Mouse (Mus musculus) bone marrow, adult 2 months (tissue): Measurements from ENCODE around the gene 4930404N11Rik. TPM values are rescaled to one million over a fixed set of nuclear protein-coding genes. Genes with fewer than 3 reads are reported as not detected.

Source experiments
- H3K27ac ChIP-seq: fragments of 200-500 bp; 2 replicates; pipeline ENCODE4 v1.5.1; 2012; ENCODE audit warnings: low read depth, mild to moderate bottlenecking, control low read depth, inconsistent platforms, low read length; ENCODE audit not compliant: control insufficient read depth, poor library complexity, insufficient read depth
- H3K4me1 ChIP-seq: fragments of 200-500 bp; 2 replicates; pipeline ENCODE4 v1.6.1; 2011; ENCODE audit warnings: low read length; ENCODE audit not compliant: control insufficient read depth, insufficient read depth
- H3K4me3 ChIP-seq: fragments of 200-500 bp; replicated peaks from 2 replicates; pipeline ENCODE3; 2011; ENCODE audit warnings: mild to moderate bottlenecking, low read depth, low read length, control low read depth; ENCODE audit not compliant: control insufficient read depth
- CTCF ChIP-seq: fragments of 200-500 bp; IDR thresholded peaks from 2 replicates; pipeline ENCODE4 v1.5.1; 2011; ENCODE audit warnings: low read length, control low read depth; ENCODE audit not compliant: control insufficient read depth, insufficient read depth
- POLR2A ChIP-seq: fragments of 200-500 bp; IDR thresholded peaks from 2 replicates; pipeline ENCODE4 v1.6.1; 2011; ENCODE audit warnings: low read depth, mild to moderate bottlenecking, control low read depth, low read length, borderline replicate concordance; ENCODE audit not compliant: control insufficient read depth
- WGBS: fragments of 180-500 bp; shearing (Covaris S2); methylation state at CpG from one replicate; pipeline ENCODE4 v1.1.7; 2018; 5-methylcytosine and 5-hydroxymethylcytosine counted together
- polyA plus RNA-seq: library from polyadenylated mRNA; stranded (reverse); fragments of >200 nt; gene quantifications from 2 replicates; pipeline ENCODE4 v1.2.4, GENCODE M21; 2011; ENCODE audit warnings: low replicate concordance; ENCODE audit not compliant: missing spikeins, insufficient read depth, insufficient read length

4930404N11Rik gene
- polyA plus RNA-seq, 1 experiment = 12.3 TPM

GRCm38 (mm10) chr10:81366477-81367206, 1.0 kb upstream of the 4930404N11Rik start:
- peak overlapping the region; percentile 45; the same call in 1 of the 2 replicates for H3K27ac ChIP-seq
- WGBS = 60% methylated on average over 6 of the region's 6 CpGs
- peaks cover 7% of the 10 kb centered on the region for H3K4me1 ChIP-seq
- no peak overlapping the region for H3K4me3 ChIP-seq
- no peak for TF ChIP-seq POLR2A
- no peak for TF ChIP-seq CTCF

GRCm38 (mm10) chr10:81365073-81365472, 543 bp downstream of the 4930404N11Rik start:
- TF ChIP-seq POLR2A = no peak
- TF ChIP-seq CTCF = no peak
- 72% methylated on average over 4 of the region's 4 CpGs for WGBS
- H3K4me3 ChIP-seq = no peak overlapping the region
- H3K4me1 ChIP-seq = peaks cover 7% of the 10 kb centered on the region
- 0 out of 2 replicates have a peak overlapping the region, but pooled peaks have one; percentile 40 for H3K27ac ChIP-seq

GRCm38 (mm10) chr10:81364666-81365065, 950 bp downstream of the 4930404N11Rik start:
- H3K27ac ChIP-seq = no peak overlapping the region
- 89% methylated on average over 28 of the region's 28 CpGs for WGBS
- TF ChIP-seq CTCF (no peak), POLR2A (0 out of 2 replicates have a peak, but pooled peaks have one; percentile 39)
- H3K4me3 ChIP-seq = no peak overlapping the region
- peaks cover 7% of the 10 kb centered on the region for H3K4me1 ChIP-seq

- Histone ChIP-seq H3K4me3 (no peak overlapping the region), H3K27ac (peak overlapping the region; percentile 67; the same call in 1 of the 2 replicates), H3K4me1 (peaks cover 7% of the 10 kb centered on the region)
- TF ChIP-seq POLR2A (no peak), CTCF (no peak)
- WGBS = 91% methylated on average over 54 of the region's 54 CpGs
Measured at GRCm38 (mm10) chr10:81363436-81364346, 1.9 kb downstream of the 4930404N11Rik start.

GRCm38 (mm10) chr10:81362336-81362949, 3.2 kb downstream of the 4930404N11Rik start:
- peaks cover 8% of the 10 kb centered on the region for H3K4me1 ChIP-seq
- TF ChIP-seq CTCF (no peak), POLR2A (peak; percentile 66; the same call in 1 of the 2 replicates)
- WGBS = 64% methylated on average over 12 of the region's 12 CpGs
- peak overlapping the region; percentile 67 for H3K27ac ChIP-seq
- no peak overlapping the region for H3K4me3 ChIP-seq

- TF ChIP-seq POLR2A (no peak), CTCF (no peak)
- Histone ChIP-seq H3K4me1 (peaks cover 12% of the 10 kb centered on the region), H3K4me3 (no peak overlapping the region), H3K27ac (peak overlapping the region; percentile 6; the same call in 1 of the 2 replicates)
- WGBS = 83% methylated on average over 8 of the region's 8 CpGs
Measured at GRCm38 (mm10) chr10:81360721-81361120, 4.9 kb downstream of the 4930404N11Rik start.

GRCm38 (mm10) chr10:81358841-81359240, 6.8 kb downstream of the 4930404N11Rik start:
- Histone ChIP-seq H3K4me3 (peak overlapping the region; percentile 86), H3K4me1 (peaks cover 12% of the 10 kb centered on the region), H3K27ac (peak overlapping the region; percentile 51)
- TF ChIP-seq POLR2A (no peak), CTCF (no peak)
- WGBS = 6% methylated on average over 1 of the region's 1 CpGs

- TF ChIP-seq POLR2A (no peak), CTCF (no peak)
- WGBS = 12% methylated on average over 4 of the region's 4 CpGs
- Histone ChIP-seq H3K4me3 (peak overlapping the region; percentile 86), H3K4me1 (peaks cover 12% of the 10 kb centered on the region), H3K27ac (peak overlapping the region; percentile 86; the same call in 1 of the 2 replicates)
Measured at GRCm38 (mm10) chr10:81358209-81358608, 7.4 kb downstream of the 4930404N11Rik start.
